Mouse (Mus musculus) limb, embryonic 11.5 days (tissue): ENCODE data around the gene Pa2g4. TPM values are rescaled to one million over a fixed set of nuclear protein-coding genes. Genes with fewer than 3 reads are reported as not detected.

Experiments
- ATAC-seq: fragments of 200-750 bp; cut with Nextera tagmentation; 2 replicates; pipeline ENCODE4 v1.8.0; 2017; ENCODE audit warnings: low read depth; ENCODE audit not compliant: insufficient number of reproducible peaks, low FRiP score, low TSS enrichment
- DNase-seq: peaks from one replicate; pipeline ENCODE4 v3.0.0-alpha.2; 2015; ENCODE audit warnings: low spot score
- H3K27ac ChIP-seq: fragments of 300-500 bp; sonication (generic); replicated peaks from 2 replicates; pipeline ENCODE4 v1.5.1; 2014; ENCODE audit warnings: low read depth, mild to moderate bottlenecking, low read length
- H3K27me3 ChIP-seq: fragments of 300-500 bp; sonication (generic); 2 replicates; pipeline ENCODE4 v1.6.1; 2014; ENCODE audit warnings: mild to moderate bottlenecking, low read length, mixed read lengths; ENCODE audit not compliant: control insufficient read depth, insufficient read depth
- H3K36me3 ChIP-seq: fragments of 300-500 bp; sonication (generic); 2 replicates; pipeline ENCODE4 v1.6.1; 2014; ENCODE audit warnings: mild to moderate bottlenecking, low read length, moderate library complexity, mixed read lengths; ENCODE audit not compliant: control insufficient read depth, insufficient read depth
- H3K4me1 ChIP-seq: fragments of 300-500 bp; sonication (generic); 2 replicates; pipeline ENCODE4 v1.6.1; 2014; ENCODE audit warnings: low read length, mixed read lengths; ENCODE audit not compliant: control insufficient read depth, insufficient read depth
- H3K4me2 ChIP-seq: fragments of 300-500 bp; sonication (generic); 2 replicates; pipeline ENCODE4 v1.6.1; 2014; ENCODE audit warnings: low read depth, mild to moderate bottlenecking, moderate library complexity; ENCODE audit not compliant: severe bottlenecking
- H3K4me3 ChIP-seq: fragments of 300-500 bp; sonication (generic); 2 replicates; pipeline ENCODE4 v1.5.1; 2014; ENCODE audit warnings: low read depth, low read length
- H3K9ac ChIP-seq: fragments of 300-500 bp; sonication (generic); 2 replicates; pipeline ENCODE4 v1.6.1; 2014; ENCODE audit warnings: mild to moderate bottlenecking, low read length
- H3K9me3 ChIP-seq: fragments of 300-500 bp; sonication (generic); 2 replicates; pipeline ENCODE4 v1.6.1; 2016; ENCODE audit warnings: low read length; ENCODE audit not compliant: control insufficient read depth
- WGBS: fragments of 180-500 bp; shearing (Covaris S2); extraction: QIAGEN DNeasy Blood & Tissue Kit; methylation state at CpG from one replicate; pipeline ENCODE4 v1.1.7; 2014; 5-methylcytosine and 5-hydroxymethylcytosine counted together
- polyA plus RNA-seq: library from polyadenylated mRNA; unstranded; fragments of >200 nt; fragmentation: Nextera tagmentation; extraction: Ambion mirVana; gene quantifications from 2 replicates; pipeline ENCODE4 v1.2.1, GENCODE M21; 2014

Gene Pa2g4
- polyA plus RNA-seq, 1 experiment from 2014 or later = 289 TPM

DNA sequence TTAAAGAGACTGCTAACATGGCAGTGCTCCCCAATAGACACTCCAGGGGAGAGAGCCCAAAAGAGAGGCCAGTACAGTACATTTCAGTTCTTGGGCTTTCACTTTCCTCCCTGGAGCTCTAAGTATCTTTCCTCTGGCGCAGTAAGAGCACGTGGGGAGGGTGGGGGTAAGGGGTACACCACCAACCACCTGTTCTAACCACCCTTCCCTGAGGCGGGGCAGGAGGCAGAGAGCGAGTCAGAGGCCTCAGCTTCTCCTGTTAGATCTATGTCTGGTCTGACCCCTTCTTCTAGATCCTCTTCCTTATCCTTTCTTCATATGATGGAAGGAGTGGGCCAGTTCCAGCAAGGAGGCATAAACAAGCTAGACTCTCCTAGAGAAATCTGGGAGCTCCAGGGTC, 21.3 kb upstream of the Pa2g4 start:
- Histone ChIP-seq H3K27me3 (peaks cover 41% of the 10 kb centered on the region), H3K27ac (peak overlapping the region; percentile 42), H3K4me1 (peaks cover 11% of the 10 kb centered on the region; the same call in 1 of the 2 replicates), H3K4me2 (peak overlapping the region; percentile 12; the same call in 1 of the 2 replicates), H3K4me3 (no peak overlapping the region), H3K9me3 (no peaks in the 10 kb centered on the region), H3K9ac (no peak overlapping the region; the same call in 1 of the 2 replicates), H3K36me3 (no peaks in the 10 kb centered on the region)
- WGBS = 43% methylated on average over 4 of the region's 4 CpGs
- ATAC-seq (no peak), DNase-seq (no peak)

DNA sequence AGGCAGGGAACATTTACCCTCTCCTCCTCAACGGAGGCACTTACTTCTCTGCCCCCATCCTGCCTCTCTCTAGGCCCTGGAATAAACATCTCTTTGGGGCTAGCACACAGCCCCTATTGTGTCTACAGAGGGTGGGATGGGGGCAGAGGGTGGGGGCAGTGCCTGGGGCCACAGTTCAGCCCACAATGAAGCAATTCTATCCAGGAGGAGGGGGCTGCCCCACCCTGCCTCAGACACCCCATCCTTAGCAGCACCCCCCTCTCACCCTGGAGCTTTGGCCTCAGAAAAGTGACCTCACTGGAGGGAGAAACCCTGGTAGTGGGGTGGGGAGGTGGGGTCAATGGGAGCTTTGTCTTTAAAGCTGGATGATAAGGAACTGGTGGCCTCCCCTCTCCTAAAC, 20.8 kb upstream of the Pa2g4 start:
- DNase-seq (no peak), ATAC-seq (no peak)
- Histone ChIP-seq H3K9ac (no peak overlapping the region), H3K4me3 (no peak overlapping the region), H3K4me1 (peaks cover 11% of the 10 kb centered on the region; the same call in 1 of the 2 replicates), H3K4me2 (0 out of 2 replicates have a peak overlapping the region, but pooled peaks have one; percentile 11), H3K27me3 (peaks cover 41% of the 10 kb centered on the region), H3K9me3 (no peaks in the 10 kb centered on the region), H3K27ac (peak overlapping the region; percentile 42; the same call in 1 of the 2 replicates), H3K36me3 (no peaks in the 10 kb centered on the region)
- WGBS = 0% methylated on average over 1 of the region's 1 CpGs

DNA sequence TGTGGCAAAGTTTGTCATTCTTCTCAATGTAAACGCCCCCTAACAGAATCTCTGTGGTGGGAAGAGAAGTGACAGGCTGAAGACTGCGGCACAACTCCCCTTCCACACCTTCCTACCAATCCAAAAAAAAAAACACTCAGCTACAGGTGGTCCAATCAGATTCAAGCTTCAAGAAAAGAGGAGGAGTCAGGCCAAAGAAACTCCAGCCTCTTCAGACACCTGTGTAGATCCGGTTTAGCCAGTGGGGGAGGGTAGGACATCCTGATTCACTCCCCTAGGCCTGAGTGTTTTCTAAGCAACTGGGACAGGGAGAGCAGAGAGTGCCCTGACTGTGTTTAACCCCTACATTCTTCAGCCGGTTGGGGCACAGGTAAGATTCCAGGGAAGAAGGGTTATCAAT, 18.6 kb upstream of the Pa2g4 start:
- 6% methylated on average over 4 of the region's 4 CpGs for WGBS
- DNase-seq (no peak), ATAC-seq (no peak)
- H3K4me3 ChIP-seq = no peak overlapping the region
- no peak overlapping the region for H3K4me2 ChIP-seq
- H3K36me3 ChIP-seq = no peaks in the 10 kb centered on the region
- no peaks in the 10 kb centered on the region for H3K9me3 ChIP-seq
- no peak overlapping the region for H3K9ac ChIP-seq
- no peak overlapping the region for H3K27ac ChIP-seq
- H3K27me3 ChIP-seq = peaks cover 35% of the 10 kb centered on the region
- peaks cover 11% of the 10 kb centered on the region; the same call in 1 of the 2 replicates for H3K4me1 ChIP-seq

DNA sequence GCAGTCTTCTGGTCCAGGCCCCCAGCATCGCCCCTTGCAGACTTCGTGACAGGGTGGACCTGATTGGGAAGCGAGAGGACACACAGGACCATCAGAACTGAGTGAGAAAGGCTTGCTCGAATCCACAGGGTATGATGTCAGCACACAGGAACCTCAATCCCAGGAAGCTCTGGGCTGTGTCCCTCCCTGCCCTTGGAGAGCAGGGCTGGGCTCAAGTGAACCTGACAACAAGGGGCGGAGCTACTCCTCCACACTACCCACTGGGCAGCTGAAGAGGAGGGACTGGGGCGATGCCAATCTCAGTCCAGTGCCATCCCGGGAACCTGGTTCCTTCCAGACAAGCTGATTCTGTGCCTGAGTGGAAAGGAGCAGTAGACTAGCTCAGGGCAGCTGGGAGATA, 17.9 kb upstream of the Pa2g4 start:
- peaks cover 28% of the 10 kb centered on the region for H3K27me3 ChIP-seq
- ATAC-seq (no peak), DNase-seq (no peak)
- H3K4me2 ChIP-seq = no peak overlapping the region
- peaks cover 7% of the 10 kb centered on the region; the same call in 1 of the 2 replicates for H3K4me1 ChIP-seq
- no peaks in the 10 kb centered on the region for H3K36me3 ChIP-seq
- no peaks in the 10 kb centered on the region for H3K9me3 ChIP-seq
- no peak overlapping the region for H3K9ac ChIP-seq
- H3K4me3 ChIP-seq = no peak overlapping the region
- no peak overlapping the region for H3K27ac ChIP-seq
- WGBS = 16% methylated on average over 7 of the region's 7 CpGs

DNA sequence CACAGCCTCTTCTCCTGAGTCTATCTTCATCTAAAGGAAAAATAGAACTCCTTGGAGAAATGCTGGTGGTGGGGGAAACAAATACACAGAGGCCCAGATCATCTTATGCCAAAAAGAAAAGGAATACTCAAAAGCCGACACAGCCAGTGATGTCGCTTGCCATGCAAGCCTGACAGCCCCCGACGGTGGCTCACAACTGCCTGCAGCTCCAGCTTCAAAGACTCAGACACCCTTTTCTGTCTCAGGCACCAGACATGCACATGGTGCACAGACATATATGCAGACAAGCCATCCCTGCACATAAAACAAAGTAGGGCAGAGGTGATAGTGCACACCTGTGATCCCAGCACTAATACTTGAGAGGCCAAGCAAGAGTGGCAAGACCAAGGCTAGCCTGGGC, 13.9 kb upstream of the Pa2g4 start:
- peaks cover 5% of the 10 kb centered on the region for H3K27me3 ChIP-seq
- no peak overlapping the region for H3K4me2 ChIP-seq
- H3K4me3 ChIP-seq = no peak overlapping the region
- H3K9me3 ChIP-seq = no peaks in the 10 kb centered on the region
- no peak overlapping the region for H3K9ac ChIP-seq
- ATAC-seq (no peak), DNase-seq (no peak)
- 0 out of 2 replicates have a peak, but pooled peaks cover 3% of the 10 kb centered on the region for H3K4me1 ChIP-seq
- H3K27ac ChIP-seq = no peak overlapping the region
- 74% methylated on average over 4 of the region's 4 CpGs for WGBS
- no peaks in the 10 kb centered on the region for H3K36me3 ChIP-seq

DNA sequence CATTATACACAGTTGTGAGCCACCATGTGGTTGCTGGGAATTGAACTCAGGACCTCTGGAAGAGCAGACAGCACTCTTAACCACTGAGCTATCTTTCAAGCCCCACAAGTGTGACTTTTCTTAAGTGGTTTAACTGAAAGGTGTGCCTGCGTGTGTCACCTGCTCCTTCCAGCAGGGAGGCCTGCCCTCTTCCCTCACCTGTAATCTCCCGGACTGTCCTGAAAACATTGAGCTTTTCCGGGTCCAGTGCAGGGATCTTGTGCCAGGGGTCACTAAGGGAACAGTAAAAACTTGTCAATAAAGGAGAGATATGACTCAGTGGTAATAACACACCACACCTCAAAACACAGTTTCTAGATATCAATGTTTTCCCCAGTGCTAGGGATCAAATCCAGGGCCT, 13.5 kb upstream of the Pa2g4 start:
- no peaks in the 10 kb centered on the region for H3K36me3 ChIP-seq
- H3K27me3 ChIP-seq = peaks cover 3% of the 10 kb centered on the region; the same call in 1 of the 2 replicates
- H3K4me2 ChIP-seq = no peak overlapping the region
- no peak overlapping the region for H3K4me3 ChIP-seq
- no peaks in the 10 kb centered on the region for H3K9me3 ChIP-seq
- 0 out of 2 replicates have a peak, but pooled peaks cover 3% of the 10 kb centered on the region for H3K4me1 ChIP-seq
- 76% methylated on average over 3 of the region's 3 CpGs for WGBS
- no peak for DNase-seq
- H3K9ac ChIP-seq = no peak overlapping the region
- H3K27ac ChIP-seq = no peak overlapping the region
- ATAC-seq = no peak

DNA sequence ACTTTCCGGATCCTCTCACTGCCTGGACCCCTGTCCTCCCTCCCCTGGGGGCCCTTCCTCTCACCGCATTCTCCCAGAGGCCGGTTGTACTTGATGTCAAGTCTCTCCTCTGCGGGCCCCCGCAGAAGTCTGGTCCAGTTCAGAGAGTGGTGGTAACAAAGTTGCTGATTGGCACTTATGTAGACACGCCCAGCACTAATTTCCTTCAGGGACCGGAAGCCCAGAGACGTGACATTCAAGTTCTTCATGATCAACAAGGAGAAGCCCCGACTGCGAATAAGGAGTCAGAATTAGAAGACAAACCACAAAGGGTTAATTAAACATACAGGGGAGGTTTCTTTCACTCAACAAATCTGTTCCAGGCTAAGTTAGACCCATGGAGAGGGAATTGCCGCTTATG, 12.5 kb upstream of the Pa2g4 start:
- Histone ChIP-seq H3K36me3 (no peaks in the 10 kb centered on the region), H3K4me2 (no peak overlapping the region), H3K9me3 (no peaks in the 10 kb centered on the region), H3K4me1 (no peaks in the 10 kb centered on the region), H3K27me3 (peaks cover 3% of the 10 kb centered on the region; the same call in 1 of the 2 replicates), H3K4me3 (no peak overlapping the region), H3K9ac (no peak overlapping the region), H3K27ac (no peak overlapping the region)
- ATAC-seq = no peak
- DNase-seq = no peak
- WGBS = 78% methylated on average over 11 of the region's 11 CpGs

DNA sequence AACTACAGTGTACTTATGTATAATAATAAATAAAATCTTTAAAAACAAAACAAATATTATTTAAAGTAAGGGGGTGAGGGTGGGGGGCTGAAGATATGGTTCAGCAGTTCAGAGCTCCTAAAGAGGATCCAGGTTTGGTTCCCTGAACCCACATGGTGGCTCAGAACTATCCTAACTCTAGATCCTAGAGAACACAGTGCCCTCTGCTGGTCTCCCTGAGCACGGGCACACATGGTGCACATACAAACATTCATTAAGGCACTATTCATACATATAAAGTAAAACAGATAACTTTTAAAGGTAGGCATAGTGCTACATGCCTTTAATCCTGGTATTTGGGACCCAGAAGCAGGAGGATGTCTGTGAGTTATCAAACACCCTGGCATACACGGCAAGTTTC, 9.3 kb upstream of the Pa2g4 start:
- Histone ChIP-seq H3K36me3 (no peaks in the 10 kb centered on the region), H3K27ac (no peak overlapping the region), H3K9me3 (no peaks in the 10 kb centered on the region), H3K4me3 (no peak overlapping the region), H3K9ac (no peak overlapping the region), H3K4me2 (no peak overlapping the region), H3K27me3 (no peaks in the 10 kb centered on the region), H3K4me1 (no peaks in the 10 kb centered on the region)
- DNase-seq = no peak
- WGBS = 82% methylated on average over 2 of the region's 2 CpGs
- no peak for ATAC-seq

DNA sequence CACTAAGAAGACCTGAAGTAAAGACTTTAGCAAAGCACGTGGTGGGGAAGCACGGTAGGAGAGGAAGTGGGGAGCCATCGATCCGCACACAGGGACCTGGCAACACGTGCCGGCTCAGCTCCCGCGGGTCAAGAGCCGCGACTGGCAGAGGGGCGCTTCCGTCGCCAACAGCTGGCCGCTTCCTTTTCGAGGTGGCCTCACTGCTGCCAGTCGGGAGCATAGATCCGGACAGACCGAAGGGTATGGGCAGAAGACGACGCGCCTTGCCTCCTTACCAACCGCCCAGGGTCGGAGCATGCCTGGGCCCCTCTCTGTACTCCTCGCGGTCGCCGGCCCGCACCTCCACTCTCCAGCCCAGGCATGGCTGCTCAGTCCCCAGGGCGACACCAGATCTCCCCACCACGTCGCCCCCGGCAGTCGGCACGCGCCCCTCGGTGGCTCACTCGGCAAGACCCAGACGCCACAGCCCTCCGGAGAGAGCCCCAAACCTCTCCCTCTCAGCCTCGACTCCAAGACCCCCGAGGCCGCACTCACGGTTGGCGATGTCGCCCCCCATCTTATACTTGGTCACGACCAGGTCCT, 490 bp downstream of the Pa2g4 start:
- Histone ChIP-seq H3K27ac (peak overlapping the region; percentile 78), H3K9ac (peak overlapping the region; percentile 85), H3K36me3 (peaks cover 23% of the 10 kb centered on the region), H3K27me3 (no peaks in the 10 kb centered on the region), H3K4me1 (0 out of 2 replicates have a peak, but pooled peaks cover 3% of the 10 kb centered on the region), H3K4me3 (peak overlapping the region; percentile 63), H3K4me2 (peak overlapping the region; percentile 81), H3K9me3 (no peaks in the 10 kb centered on the region)
- under 1% methylated on average over 45 of the region's 46 CpGs for WGBS
- ATAC-seq (peak; percentile 32), DNase-seq (peak; percentile 61)
